8 mouse cellular contexts compared by ENCODE assay signal in the genomic region with DNA sequence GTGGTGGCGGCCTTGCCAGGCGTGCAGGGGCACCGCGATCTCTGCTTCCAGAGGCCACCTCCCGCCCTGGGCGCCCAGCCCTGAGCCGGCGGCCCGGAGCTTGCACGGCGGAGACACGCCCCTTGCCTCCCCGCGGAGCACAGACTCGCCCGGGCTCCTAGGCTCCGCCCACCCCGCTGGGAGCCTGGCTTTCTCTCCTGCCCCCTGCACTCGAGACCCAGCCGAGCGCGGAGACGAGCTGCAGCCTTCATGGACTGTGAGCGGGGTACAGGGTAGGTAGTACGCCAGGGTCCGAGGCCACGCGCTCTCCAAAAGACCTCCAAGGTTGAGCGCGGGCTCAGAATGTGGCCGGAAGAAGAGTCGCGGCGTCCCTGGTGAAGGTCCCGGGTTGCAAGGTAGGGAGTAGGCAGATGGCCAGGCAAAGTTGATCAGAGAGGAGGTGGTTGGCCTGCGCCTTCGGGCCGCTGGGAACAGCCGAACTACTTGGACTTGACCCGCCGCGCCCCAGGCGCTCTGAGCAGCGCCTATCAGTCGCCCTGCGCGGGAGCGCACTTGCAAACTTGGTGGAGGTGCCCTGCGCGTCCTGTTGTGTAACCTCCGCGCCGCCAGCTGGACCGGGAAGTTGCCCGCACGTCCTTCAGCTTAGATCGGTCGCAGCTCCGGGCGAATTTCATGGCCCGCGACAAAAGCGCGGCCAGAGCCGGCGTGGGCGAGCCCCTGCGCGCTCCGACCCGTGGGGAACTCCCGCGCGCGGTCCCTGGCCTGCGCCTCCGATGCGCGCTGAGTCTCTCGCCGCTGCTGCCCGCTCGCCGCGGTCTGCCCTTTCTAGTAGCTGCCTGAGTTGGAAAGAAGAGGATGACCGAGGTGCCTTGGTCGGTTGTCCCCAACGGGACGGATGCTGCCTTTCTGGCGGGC. TPM values are rescaled to one million over a fixed set of nuclear protein-coding genes. Genes with fewer than 3 reads are reported as not detected.
A peak's percentile ranks its signal among the peaks of the same experiment; 100 is the strongest.
DNase-seq lines count a peak whose midpoint lies in the region; ATAC-seq and TF ChIP-seq lines count a peak whose summit lies in the region.

A gene (plus strand): TSS at position 209 of the 915 bp plus-strand sequence.

- H3K27ac ChIP-seq in forebrain, embryonic 13.5 days, result no peak within 1 kb of the TSS
- H3K27ac ChIP-seq in liver, postnatal 0 days (ENCODE audit: low read depth), result peak within 1 kb of the TSS; percentile 42; the same call in 1 of the 2 replicates
- H3K27ac ChIP-seq in neural tube, embryonic 13.5 days (replicated peaks), result no peak within 1 kb of the TSS
- H3K27ac ChIP-seq in stomach, postnatal 0 days (replicated peaks), result peak within 1 kb of the TSS; percentile 82

- WGBS in forebrain, embryonic 13.5 days, result under 1% methylated on average over 82 of the region's 90 CpGs
- under 1% methylated on average over 90 of the region's 90 CpGs for WGBS in liver, postnatal 0 days (ENCODE audit: insufficient replicate concordance)
- under 1% methylated on average over 90 of the region's 90 CpGs for WGBS in neural tube, embryonic 13.5 days
- WGBS in stomach, postnatal 0 days, result under 1% methylated on average over 90 of the region's 90 CpGs

- peak within 1 kb of the TSS; percentile 53 for H3K9ac ChIP-seq in forebrain, embryonic 13.5 days
- peak within 1 kb of the TSS; percentile 55 for H3K9ac ChIP-seq in liver, postnatal 0 days (replicated peaks)
- H3K9ac ChIP-seq in neural tube, embryonic 13.5 days, result peak within 1 kb of the TSS; percentile 69
- H3K9ac ChIP-seq in stomach, postnatal 0 days (ENCODE audit: low read length), result peak within 1 kb of the TSS; percentile 73

- H3K9me3 ChIP-seq in forebrain, embryonic 13.5 days (replicated peaks), result no peaks in the 10 kb centered on the region
- H3K9me3 ChIP-seq in liver, postnatal 0 days (ENCODE audit: low read length), result no peaks in the 10 kb centered on the region
- no peaks in the 10 kb centered on the region for H3K9me3 ChIP-seq in neural tube, embryonic 13.5 days
- no peaks in the 10 kb centered on the region for H3K9me3 ChIP-seq in stomach, postnatal 0 days (ENCODE audit: control insufficient read depth, low read length)

- intact Hi-C loops in heart, postnatal 10 days (cut with DNase I), result no loop called here

- peak within 1 kb of the TSS; percentile 98 for H3K4me2 ChIP-seq in forebrain, embryonic 13.5 days
- peak within 1 kb of the TSS; percentile 88 for H3K4me2 ChIP-seq in liver, postnatal 0 days (ENCODE audit: low read depth, low read length)
- H3K4me2 ChIP-seq in neural tube, embryonic 13.5 days, result peak within 1 kb of the TSS; percentile 99
- peak within 1 kb of the TSS; percentile 91 for H3K4me2 ChIP-seq in stomach, postnatal 0 days (replicated peaks; ENCODE audit: low read depth)

- peaks cover 18% of the 10 kb centered on the region for H3K27me3 ChIP-seq in forebrain, embryonic 13.5 days
- peaks cover 5% of the 10 kb centered on the region for H3K27me3 ChIP-seq in liver, postnatal 0 days (ENCODE audit: insufficient read depth, low read length)
- H3K27me3 ChIP-seq in neural tube, embryonic 13.5 days, result peaks cover 26% of the 10 kb centered on the region
- H3K27me3 ChIP-seq in stomach, postnatal 0 days (ENCODE audit: control insufficient read depth, insufficient read depth, low read length), result no peaks in the 10 kb centered on the region

- H3K4me1 ChIP-seq in forebrain, embryonic 13.5 days, result peaks cover 11% of the 10 kb centered on the region
- H3K4me1 ChIP-seq in liver, postnatal 0 days (ENCODE audit: insufficient read depth), result peaks cover 3% of the 10 kb centered on the region; the same call in 1 of the 2 replicates
- H3K4me1 ChIP-seq in neural tube, embryonic 13.5 days (replicated peaks), result peaks cover 12% of the 10 kb centered on the region; the same call in 1 of the 2 replicates
- no peaks in the 10 kb centered on the region for H3K4me1 ChIP-seq in stomach, postnatal 0 days (replicated peaks; ENCODE audit: control insufficient read depth, insufficient read depth)

- TF ChIP-seq CTCF in liver, postnatal 0 days (IDR thresholded peaks at IDR 0.05; ENCODE audit: low read depth), result 0 out of 2 replicates have a peak, but pooled peaks have one; percentile 2
- TF ChIP-seq CTCF in stomach, postnatal 0 days (IDR thresholded peaks at IDR 0.05; ENCODE audit: low read depth), result no peak

- TF ChIP-seq EP300 in liver, postnatal 0 days (IDR thresholded peaks at IDR 0.05; ENCODE audit: low read depth), result no peak
- no peak for TF ChIP-seq EP300 in stomach, postnatal 0 days (optimal IDR thresholded peaks at IDR 0.05)

- peak; percentile 73 for DNase-seq in ES-CJ7 (ENCODE audit: low read depth, low spot score)
- peak; percentile 22 for DNase-seq in cerebellum, adult 11 months
- DNase-seq in heart, postnatal 10 days, result peak; percentile 84 to 88
- DNase-seq in kidney, postnatal 4 days, result peak; percentile 86 to 91
- peak; percentile 89 for DNase-seq in liver, postnatal 0 days
- peak; percentile 85 for DNase-seq in stomach, postnatal 0 days (ENCODE audit: low spot score)

- ATAC-seq in forebrain, embryonic 13.5 days, result peak; percentile 98
- ATAC-seq in liver, postnatal 0 days, result peak; percentile 98
- ATAC-seq in neural tube, embryonic 13.5 days (ENCODE audit: low read depth), result peak; percentile 98
- peak; percentile 98 for ATAC-seq in stomach, postnatal 0 days (ENCODE audit: low FRiP score, low TSS enrichment)

- H3K36me3 ChIP-seq in forebrain, embryonic 13.5 days (ENCODE audit: poor library complexity, severe bottlenecking), result no peaks in the 10 kb centered on the region
- H3K36me3 ChIP-seq in liver, postnatal 0 days (replicated peaks; ENCODE audit: insufficient read depth, low read length), result no peaks in the 10 kb centered on the region
- no peaks in the 10 kb centered on the region for H3K36me3 ChIP-seq in neural tube, embryonic 13.5 days
- H3K36me3 ChIP-seq in stomach, postnatal 0 days (ENCODE audit: control insufficient read depth, insufficient read depth, low read length), result no peaks in the 10 kb centered on the region

- H3K4me3 ChIP-seq in forebrain, embryonic 13.5 days, result peak within 1 kb of the TSS; percentile 69
- H3K4me3 ChIP-seq in liver, postnatal 0 days (ENCODE audit: low read depth, low read length), result peak within 1 kb of the TSS; percentile 73
- H3K4me3 ChIP-seq in neural tube, embryonic 13.5 days, result peak within 1 kb of the TSS; percentile 55
- H3K4me3 ChIP-seq in stomach, postnatal 0 days (ENCODE audit: low read depth, low read length), result peak within 1 kb of the TSS; percentile 82

RNA-seq across cellular contexts. Expression of the gene that starts here (rescaled TPM):
- 2.3 and 2.4 TPM in 2 replicates for polyA plus RNA-seq in forebrain, embryonic 13.5 days (2015; fragmentation: Nextera tagmentation; extraction: Ambion mirVana)
- total RNA-seq in heart, postnatal 10 days (2021), result 1 to 10 TPM; 5.7 to 6.6 TPM
- polyA plus RNA-seq in liver, postnatal 0 days (2015; fragmentation: Nextera tagmentation; extraction: Ambion mirVana), result 3.6 and 4.1 TPM in 2 replicates
- polyA plus RNA-seq in neural tube, embryonic 13.5 days (2015; fragmentation: Nextera tagmentation; extraction: Ambion mirVana), result 3.1 and 3.5 TPM in 2 replicates
- polyA plus RNA-seq in stomach, postnatal 0 days (2015; fragmentation: Nextera tagmentation; extraction: Ambion mirVana), result 6.4 and 6.5 TPM in 2 replicates

Comparison
In these comparisons a context has a peak if more than half of its experiments do, and no peak if none do; other contexts are left out.
1. DNase-seq: peak in every context shown above with its lines; median percentile 89 in liver, postnatal 0 days; 88 in kidney, postnatal 4 days; 86 in heart, postnatal 10 days; 85 in stomach, postnatal 0 days; 73 in ES-CJ7; 22 in cerebellum, adult 11 months.
2. H3K27ac ChIP-seq: peak in liver, postnatal 0 days (single experiment) and stomach, postnatal 0 days (single experiment); none in forebrain, embryonic 13.5 days (single experiment) and neural tube, embryonic 13.5 days (single experiment).
3. Peak in every context shown above with its lines, with median percentiles within 50 percentile points of each other: ATAC-seq, H3K4me2 ChIP-seq, H3K4me3 ChIP-seq and H3K9ac ChIP-seq.